Mouse (Mus musculus) embryo, embryonic 10.5 days (tissue): ENCODE data around the gene Dnajc22.

Experiments used
- DNase-seq: peaks from one replicate; pipeline ENCODE4 v3.0.0-alpha.2; 2015; ENCODE audit warnings: low spot score

Gene Dnajc22

DNA sequence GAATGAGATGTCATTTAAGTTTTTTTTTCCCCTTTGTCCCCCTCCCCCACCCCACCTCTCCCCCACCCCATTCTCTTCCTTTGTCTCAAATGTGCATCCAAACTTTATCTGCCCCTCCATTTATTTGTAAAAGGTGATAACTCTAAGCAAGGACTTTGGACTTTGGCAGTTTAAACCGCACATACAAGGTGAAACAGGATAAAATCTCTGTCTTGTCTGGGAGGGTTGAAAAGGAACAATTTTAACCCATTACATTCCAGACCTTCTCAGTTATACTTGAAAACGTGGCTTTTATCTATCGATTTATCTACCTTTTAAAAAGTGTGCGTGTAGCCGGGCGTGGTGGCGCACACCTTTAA lies 22.1 kb downstream of the Dnajc22 start:
- no peak for DNase-seq

GRCm38 (mm10) chr15:99116539-99116938 lies 23.6 kb downstream of the Dnajc22 start:
- no peak for DNase-seq

- no peak for DNase-seq
Measured at GRCm38 (mm10) chr15:99120814-99121213, 27.8 kb downstream of the Dnajc22 start.

- DNase-seq, result no peak
Measured at GRCm38 (mm10) chr15:99122642-99123041, 29.7 kb downstream of the Dnajc22 start.

GRCm38 (mm10) chr15:99125711-99126080 lies 32.7 kb downstream of the Dnajc22 start, which contains the start of gene Spats2:
Gene Spats2, plus strand, starts transcription at chr15:99125916.
- DNase-seq, result no peak

GRCm38 (mm10) chr15:99126081-99126815 lies 33.3 kb downstream of the Dnajc22 start:
- DNase-seq, result peak; percentile 96

DNA sequence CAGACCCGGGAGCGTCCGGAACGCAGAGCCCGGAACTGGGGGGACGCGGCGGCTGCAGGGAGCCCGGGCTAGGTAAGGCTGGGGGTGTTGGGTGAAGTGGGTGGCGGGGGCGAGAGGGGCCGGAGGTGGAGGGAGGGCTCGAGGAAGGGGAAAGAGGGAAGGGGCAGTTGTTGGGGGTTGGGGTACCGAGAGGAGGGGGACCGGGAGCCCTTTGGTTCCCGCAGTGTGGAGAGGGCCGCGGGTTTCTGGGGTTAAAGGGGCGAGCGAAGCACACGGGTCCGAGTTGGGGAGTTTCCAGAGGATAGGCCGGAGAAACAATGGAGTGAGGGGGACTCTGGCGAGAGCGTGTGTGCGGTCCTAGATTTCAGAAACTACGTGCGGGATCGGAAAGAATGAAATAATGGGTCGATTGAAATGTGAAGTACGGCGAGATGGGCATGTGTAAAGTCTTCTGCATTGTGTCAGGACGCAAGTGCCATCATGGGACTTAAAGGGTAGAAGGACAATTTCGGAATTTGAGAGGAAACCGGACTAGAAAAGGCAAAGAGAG lies 33.9 kb downstream of the Dnajc22 start:
- DNase-seq, result peak; percentile 72

- peak; percentile 32 for DNase-seq
Measured at GRCm38 (mm10) chr15:99127851-99128522, 35.0 kb downstream of the Dnajc22 start.

DNA sequence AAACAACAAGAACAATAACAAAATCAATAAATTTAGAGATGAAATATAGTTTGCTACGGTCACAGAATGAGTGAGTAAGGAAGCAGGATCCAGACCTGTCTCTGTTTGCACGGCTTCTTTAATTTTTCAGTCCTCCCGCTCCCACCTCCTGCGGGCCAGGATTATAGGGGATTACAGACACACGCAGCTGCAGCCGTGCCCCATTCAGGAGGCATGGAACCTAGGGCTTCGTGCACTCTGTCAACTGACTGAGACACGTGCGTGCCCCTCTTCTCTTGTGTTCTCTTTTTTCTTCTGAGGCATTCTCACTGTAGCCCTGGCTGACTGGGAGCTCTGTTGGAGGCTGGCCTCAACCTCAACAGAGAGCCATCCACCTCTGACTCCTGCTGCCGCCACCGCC lies 36.5 kb downstream of the Dnajc22 start:
- no peak for DNase-seq

DNA sequence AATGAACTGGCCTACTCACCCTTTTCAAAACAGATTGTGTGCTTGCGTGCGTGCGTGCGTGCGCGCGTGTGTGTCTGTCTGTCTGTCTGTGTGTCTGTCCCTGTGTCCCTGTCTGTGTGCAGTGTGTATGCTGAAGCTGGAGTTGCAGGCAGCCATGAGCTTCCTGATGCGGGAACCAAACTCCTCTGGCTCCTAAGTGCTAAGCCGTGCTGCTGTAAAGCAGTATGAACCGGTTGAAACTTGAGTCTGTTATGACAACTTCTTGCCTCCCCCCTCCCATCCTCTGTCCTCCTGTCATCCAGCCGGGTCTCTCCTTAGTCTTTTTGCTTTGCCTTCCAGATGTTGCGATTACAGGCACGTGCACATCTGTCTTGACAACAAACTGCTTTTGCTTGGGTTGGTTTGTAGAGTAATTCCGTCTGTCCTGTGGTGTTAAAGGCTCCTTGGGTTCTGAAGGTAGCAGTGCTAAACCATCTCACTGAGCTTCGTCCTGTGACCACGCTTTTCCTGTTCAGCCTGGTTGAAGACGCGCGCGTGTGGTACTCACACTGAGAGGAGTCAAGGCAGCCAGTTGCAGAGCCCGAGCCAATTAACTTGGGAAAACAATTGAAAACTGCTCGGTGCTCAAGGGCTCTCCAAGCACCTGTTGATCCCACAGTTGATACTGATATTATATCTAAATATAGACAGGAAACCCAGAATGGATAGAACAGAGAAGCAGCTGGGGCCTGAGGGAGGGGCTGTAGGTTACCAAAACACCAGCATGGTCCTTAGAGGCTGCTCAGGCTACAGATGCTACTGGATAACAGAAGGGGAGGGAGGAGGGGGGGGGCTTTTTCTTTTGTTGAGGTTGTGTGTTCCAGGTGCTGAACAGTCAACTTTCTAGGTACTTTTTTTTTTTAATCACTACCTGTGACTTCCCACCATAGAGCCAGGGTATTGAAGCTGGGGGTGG lies 37.3 kb downstream of the Dnajc22 start:
- peak; percentile 62 for DNase-seq

GRCm38 (mm10) chr15:99138389-99138788 lies 45.4 kb downstream of the Dnajc22 start:
- DNase-seq, result no peak

- peak; percentile 76 for DNase-seq
Measured at GRCm38 (mm10) chr15:99139669-99140068, 46.7 kb downstream of the Dnajc22 start.

DNA sequence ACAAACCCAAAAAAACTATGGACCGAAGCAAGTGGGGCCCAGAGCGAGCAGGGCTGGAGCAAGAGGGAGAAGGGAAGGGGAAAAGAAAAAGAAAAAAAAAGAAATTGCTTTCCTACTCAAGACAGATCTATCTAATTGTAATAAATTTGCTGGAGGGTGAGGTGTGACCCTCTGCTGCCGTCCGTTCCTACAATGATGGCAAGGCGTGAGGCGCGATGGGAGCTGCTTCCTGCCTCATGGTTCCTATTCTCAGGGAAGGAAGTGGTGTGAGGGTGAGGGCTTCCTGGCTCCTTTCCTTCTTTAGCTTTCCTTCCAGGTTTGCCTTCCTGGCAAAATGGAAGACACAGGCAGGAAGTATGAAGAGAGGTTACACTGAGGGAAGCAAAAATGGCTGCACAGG lies 57.5 kb downstream of the Dnajc22 start:
- DNase-seq, result no peak

DNA sequence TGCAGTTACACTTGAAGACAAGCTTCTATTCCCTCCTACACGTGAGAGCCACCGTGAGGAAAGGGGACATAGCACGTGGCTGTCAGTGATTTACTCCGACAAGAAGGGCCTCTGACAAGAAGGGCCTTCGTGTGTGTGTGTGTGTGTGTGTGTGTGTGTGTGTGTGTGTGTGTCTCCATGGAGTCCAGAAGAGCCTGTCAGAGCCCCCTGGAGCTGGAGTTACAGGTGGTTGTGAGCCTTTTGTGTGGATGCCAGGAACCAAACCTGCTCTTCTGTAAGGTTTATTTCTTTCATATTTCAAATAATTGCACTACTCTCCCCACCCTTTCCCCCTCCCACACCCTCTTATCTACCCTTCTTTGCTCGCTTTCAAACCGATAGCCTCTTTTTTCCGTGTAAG lies 58.4 kb downstream of the Dnajc22 start:
- DNase-seq, result no peak

GRCm38 (mm10) chr15:99153466-99153865 lies 60.5 kb downstream of the Dnajc22 start:
- no peak for DNase-seq
